Mouse (Mus musculus): ENCODE measurements around the gene Cnih1.
"Not testable (repeated sequence)": the region's sequence is repeated elsewhere in the genome, so short reads cannot be mapped to it uniquely, and the experiment has no call there.

Gene Cnih1

DNA sequence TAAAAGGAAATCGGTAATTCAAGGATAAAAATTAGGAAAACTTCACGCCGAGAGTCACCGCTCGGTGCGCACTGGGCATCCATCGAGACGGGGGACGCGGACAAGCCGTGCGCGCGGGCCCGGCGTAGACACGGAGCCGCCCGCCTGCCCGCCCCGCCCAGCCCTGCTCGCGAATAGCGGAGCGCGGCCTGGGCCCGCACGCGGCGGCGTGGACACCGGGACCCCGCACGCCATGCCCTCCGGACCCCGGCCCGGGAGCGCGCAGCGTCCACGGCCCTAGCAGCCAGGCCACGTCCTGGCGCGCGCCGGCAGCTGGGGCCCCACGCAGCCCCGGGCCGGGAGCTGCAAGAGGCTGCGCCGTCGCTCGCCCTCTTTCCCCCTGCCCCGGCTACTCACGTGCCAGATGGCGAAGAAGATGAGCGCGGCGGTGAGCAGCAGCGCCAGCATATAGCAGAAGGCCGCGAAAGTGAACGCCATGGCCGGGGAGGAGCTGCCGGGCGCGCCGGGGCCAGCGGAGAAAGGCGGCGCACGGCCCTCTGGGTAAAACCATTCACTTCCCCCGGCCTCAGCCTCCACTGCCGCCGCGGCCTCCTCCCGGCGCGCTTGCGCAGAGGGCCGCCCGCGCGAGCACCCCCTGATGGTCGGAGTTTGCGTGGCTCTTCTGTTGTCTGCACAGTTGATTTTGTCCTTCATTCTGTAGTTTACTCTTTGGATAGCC is at the start of gene Cnih1:
TSS of gene Cnih1 (minus strand) at position 625 of the 718 bp plus-strand sequence.
- DNase-seq = peak; percentile 94

DNA sequence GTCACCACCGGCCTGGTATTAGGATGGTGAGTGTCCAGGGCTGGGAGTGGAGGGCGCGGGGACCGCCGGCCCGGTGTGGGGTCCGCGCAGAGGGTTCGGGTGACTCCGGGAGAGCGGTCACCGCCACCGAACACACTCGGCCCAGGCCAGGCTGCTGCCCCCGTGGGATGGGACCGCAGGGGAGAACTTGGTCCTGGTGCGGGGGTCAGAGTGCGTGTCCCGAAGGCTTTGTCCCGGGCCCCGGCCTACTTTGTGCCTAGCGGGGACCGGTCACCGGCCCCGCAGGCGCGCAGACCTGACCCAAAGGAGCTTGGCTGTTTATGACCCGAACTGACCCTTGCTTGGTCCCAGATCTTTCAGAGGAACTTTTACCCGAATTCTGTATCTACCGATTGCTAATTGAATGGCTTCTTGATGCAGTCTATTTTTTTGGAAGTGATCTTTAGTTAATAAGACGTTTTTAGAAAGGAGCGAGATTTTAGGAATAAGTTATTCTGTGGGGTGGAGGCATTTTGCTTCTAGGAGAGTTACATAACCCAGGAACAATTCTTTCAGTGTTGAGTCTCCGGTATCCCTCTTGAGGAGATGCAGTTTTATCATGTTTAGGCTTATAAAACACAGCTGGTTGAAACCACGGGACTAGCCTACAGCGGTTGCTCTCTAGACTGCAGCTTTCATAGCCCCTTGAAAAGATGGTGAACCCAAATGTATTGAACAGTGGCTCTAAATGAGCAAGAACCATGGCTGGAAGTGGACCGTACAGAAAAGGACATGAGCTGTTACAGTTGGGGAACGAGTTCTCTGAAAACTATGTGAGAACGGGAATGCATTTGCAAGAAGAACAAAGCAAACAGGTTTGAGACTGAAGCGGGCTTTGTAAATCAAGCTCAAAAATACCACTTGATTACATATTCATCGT is 44.4 kb upstream of the Cnih1 start:
- peak; percentile 4 for DNase-seq

DNA sequence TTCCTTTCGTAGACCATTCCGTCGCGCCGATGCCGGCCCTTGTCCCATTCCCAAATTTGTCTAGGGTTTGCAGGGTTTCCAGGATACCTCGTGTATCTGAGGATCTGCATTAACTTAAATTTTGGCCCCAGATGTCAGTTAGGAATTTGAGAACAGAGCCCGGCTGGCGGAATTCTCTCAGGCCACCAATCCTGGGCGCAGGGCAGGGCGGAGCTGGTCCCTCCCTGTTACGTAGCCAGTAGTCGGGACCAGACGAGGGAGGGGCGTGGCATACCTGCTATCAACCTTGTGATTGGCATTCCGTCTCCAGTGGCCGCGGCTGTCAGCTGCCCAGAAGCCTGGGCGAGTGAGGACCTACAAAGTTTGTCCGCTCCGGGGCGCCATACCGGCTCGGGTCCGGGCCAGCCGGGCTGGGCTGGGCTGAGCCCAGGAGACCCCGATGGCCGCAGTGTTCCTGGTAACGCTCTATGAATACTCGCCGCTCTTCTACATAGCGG is 43.7 kb upstream of the Cnih1 start, which contains the start of gene Cgrrf1:
TSS of gene Cgrrf1 (plus strand) at position 289 of the 497 bp plus-strand sequence.
- DNase-seq = peak; percentile 99

DNA sequence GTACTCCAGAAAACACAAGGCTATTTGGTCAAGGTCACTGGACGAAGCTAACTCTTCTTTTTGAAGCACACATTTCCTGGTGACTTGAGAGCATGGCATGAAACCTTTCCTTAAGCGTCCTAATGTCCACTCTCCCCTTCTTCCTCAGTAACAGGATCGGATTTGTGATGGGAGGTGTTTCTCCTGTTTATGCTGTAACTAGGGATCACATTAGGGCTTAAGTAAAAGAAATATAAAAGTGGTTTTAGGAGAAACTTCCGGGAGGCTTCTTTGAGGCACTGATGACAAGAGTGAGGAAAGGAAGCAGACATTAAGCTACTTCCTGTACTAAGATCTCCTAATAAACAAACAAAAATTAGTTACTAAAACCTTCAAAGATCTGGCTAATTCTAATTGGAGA is 43.1 kb upstream of the Cnih1 start:
- DNase-seq = no peak

DNA sequence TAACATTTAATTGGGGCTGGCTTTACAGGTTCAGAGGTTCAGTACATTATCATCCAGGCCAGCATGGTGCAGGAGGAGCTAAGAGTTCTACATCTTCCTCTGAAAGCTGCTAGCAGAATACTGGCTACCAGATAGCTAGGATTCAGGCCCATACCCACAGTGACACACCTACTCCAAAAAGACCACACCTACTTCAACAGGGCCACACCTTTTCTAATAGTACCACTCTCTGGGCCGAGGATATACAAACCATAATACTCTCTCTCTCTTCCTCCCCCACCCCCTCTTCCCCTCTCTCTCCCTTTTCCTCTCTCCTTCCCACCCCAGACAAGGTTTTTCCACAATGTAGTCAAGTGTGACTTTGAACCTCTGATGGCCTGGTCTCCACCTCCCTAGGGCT is 39.2 kb upstream of the Cnih1 start:
- no peak for DNase-seq

DNA sequence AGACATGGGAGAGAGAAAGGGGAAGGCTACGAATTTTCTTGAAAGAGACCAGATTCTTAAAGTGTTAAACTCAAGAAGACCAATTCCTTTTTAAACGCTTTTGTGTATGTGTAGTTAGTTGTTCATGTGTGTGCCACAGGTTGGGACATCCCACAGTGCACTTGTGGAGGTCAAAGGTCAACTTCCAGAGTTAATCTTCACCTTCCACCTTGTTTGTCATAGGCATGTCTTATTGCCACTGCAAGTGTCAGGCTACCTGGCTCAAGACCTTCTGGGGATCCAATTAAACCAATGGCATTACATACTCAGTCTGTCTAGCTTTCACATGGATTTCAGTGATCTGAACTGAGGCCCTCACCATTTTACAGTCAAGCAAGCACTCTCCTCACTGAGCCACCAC is 35.8 kb upstream of the Cnih1 start:
- DNase-seq = no peak

DNA sequence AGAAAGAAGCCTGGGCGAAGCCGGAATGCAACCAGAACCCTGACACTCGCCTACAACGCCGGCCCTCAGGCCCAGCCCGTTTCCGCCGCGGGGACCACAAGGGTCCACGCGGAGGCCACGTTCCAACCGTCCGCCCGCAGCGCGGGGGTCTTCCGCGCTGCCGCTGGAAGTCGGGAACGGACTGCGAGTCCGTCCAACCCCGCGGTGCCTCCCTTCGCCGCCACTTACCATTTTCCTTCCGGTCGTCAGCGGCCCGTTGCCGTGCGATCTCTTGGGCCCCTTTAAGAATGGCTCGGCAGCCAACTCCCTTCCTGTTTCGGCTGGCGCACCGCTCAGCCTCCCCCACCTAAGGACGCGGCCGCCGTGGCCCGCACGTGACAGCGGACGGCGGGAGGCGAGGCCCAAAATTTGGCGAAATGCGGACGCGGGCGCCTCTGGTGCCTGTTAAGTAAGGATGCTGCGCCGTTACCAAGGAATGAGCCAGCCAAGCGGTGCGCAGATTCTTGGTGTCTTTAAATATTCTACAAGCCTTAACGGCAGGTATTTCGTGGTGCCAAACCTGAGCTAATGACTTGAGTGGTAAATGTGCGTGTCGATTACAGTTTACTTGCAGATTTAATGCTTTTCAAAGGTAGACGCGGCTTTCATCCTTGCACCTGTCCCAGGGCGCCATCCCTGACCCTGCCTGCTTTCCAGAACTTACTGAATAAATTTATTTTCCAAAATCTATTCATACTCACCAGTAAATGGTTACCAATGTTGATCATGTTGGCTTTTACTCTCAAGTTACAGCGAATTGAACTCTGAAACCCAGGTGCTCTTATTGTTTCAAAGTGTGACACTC is 33.9 kb upstream of the Cnih1 start, which contains the start of gene Gmfb:
TSS of gene Gmfb (minus strand) at position 370 of the 844 bp plus-strand sequence.
- DNase-seq = peak; percentile 97

DNA sequence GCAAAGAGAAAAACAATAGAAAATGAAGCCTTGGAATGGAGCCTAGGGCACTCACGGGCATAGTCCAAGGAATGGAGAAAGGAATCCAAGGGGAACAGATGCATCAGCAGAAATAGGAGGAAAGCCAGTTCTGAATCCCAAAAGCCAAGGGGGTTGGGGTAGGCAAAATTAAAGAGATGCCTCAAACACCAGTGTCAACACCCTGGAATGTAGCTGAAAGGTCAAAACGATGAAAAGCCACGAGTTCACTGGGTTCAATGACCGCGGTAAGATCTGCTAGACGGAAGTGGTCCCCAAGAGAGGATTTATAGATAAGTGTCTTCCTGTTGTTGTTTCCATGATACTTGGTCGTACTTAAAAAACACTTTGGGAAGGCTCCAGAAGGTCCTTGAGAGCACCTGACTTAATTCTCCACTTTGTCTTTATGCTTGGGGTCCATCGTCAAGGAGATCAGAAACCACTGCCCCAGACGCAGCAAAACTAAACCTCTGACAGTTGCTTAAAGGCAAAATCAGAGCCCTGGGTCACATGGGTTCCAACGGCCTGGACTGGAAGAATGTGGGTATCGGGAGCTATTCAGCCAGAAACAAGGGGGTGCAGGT is 33.2 kb upstream of the Cnih1 start:
- peak; percentile 29 for DNase-seq

DNA sequence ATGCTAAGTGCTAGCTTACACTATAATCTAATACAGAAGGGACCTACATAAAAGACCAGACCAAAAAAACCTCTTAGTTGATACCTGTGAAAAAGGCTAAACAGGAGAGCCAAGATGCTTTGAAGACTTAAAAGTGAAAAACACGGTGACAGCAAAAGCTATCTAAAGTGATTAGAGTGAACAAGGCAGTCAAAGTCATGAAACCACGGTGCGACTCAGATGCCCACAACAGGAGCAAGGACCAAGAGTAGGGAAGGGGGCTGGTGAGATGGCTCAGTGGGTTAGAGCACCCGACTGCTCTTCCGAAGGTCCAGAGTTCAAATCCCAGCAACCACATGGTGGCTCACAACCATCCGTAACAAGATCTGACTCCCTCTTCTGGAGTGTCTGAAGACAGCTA is 31.8 kb upstream of the Cnih1 start:
- DNase-seq = not testable (repeated sequence)

DNA sequence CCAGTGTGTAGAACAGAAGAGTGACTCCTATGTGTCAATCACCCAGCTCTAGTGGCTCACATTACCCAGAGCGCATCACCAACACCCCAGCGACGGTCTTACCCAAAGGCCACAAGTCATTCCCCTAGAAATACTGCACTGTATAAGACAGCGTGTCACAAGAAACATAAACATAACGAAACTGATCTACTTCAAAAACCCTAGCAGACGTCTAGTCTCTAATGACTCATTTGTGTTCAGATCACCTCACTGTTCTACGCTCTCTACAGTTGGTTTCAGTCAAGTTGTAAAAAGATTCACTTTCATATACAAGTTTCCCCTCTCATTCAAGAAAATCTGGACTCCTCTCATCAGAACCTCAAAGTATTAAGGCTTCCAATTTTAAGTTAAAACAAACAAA is 30.5 kb upstream of the Cnih1 start:
- DNase-seq = no peak

DNA sequence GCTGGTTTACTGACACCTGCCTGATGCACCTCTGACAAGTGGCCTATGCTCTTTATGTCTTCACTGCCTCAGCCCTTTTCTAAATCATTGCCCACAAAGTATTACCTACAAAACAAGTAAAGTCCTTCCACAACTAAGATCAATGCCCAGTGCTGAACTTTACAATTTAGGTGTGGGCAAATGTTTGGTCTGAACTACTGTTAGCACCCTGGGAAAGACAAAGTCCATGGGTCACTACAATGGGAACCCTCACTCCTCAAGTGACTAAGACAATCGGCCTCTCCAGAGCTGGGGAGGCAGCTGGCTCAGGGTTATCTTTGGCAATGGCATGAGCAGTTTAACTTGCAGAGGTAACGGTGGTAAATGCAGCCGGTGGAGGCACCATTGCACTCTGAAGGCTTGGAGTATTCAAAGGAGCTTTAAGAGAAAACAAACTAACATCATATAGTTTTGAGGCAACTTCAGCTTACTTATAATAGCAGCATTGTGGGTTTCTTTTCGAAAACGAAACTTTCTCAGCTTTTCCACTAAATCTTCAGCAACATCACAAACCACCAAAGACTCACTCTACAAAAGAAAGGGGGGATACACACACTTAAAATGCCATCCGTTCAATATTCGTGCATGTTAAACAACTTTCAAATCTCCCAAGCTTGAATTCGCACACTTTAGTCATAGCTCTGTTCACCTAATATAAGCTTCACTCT is 28.9 kb upstream of the Cnih1 start:
- no peak for DNase-seq

DNA sequence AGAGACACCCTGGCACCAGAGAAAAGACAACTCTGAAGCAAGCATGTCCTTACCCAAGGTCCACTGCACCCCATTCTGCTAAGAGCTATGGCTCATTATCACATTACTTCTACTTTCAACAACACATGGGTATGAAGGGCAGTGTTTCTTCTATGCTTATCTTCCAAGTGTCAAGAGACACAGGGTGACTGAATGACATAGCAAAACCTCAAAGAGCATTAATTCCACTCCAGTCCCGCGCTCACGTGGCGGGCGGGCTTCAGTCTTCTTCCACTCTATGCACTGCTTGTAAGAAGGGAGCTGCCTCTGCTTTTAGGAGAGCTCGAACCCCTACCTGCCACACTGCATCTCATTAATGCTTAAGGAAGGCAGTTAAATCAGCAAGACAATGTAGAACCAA is 27.4 kb upstream of the Cnih1 start:
- DNase-seq = no peak

DNA sequence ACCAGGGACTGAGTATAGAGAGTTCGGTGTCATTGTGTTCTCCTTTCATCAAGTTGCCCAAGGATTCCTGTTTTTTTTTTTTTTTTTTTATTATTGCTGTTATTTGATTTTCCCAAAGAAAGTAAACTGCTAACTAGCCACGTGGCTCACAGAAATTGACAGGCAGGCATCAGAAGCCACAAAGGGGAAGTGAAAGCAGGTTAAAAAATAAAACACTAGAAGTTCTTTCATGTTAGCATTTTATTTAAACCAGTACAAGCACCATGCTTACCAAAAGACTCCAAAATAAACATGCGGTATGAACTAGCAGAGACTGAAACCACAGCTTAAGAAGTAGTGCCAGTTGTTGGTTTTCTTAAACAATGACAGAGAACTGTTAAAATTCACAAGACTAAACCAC is 19.7 kb upstream of the Cnih1 start:
- no peak for DNase-seq

DNA sequence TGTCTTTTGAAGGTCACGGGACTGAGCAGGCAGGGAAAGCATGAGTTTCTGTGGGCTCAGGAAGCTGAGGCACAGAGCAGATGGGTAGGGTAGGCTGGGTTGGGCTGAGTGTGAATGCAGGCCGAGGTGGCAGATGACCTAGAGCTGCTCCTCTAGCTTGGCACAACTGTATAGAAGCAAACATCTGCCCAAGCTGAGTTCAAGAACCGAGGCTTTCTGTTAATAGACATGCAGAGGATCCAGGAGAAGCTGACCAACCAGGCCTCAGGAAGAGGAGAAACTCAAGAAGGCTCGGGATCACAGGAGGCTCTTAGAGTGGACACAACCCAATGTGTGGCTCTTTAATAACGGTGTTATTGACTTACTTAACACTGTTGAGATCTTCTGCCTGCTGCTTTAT is 18.0 kb upstream of the Cnih1 start:
- DNase-seq = no peak

DNA sequence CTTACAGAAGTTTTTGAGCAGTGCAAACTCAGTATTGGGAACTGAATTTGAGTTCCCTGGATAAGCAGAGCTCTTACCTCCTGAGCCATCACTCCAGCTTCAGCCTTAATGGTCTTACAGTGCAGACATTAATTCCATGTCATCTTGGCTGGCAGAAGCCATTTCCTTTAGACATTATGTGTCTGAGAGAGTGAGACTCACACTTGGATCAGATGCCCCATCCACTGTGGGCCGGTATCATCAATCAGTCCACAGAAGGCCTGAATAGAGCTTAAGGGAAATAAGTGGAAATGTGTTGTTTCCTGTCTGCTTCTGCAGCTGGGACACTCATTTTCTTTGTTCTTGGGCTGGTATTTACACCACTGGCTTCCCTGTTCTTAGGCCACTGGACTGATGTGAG is 15.6 kb upstream of the Cnih1 start:
- peak; percentile 30 for DNase-seq

DNA sequence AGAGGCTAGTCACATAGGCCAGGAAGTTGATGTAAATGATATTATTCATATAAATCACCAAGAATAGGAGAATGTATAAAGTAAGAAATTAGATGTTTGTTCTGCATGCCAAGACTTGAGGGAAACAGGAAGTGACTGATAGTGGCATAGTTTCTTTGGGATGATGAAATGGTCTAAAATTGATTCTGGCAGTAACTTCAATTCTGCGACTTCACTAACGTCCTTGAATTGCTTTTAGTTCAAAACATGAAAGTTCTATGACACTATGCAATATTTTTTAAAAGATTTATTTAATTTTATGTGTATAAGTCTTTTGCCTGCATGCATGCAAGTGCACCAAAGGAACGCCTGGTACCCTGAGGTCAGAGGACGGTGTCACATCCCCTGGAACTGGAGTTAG is 15.0 kb upstream of the Cnih1 start:
- no peak for DNase-seq

DNA sequence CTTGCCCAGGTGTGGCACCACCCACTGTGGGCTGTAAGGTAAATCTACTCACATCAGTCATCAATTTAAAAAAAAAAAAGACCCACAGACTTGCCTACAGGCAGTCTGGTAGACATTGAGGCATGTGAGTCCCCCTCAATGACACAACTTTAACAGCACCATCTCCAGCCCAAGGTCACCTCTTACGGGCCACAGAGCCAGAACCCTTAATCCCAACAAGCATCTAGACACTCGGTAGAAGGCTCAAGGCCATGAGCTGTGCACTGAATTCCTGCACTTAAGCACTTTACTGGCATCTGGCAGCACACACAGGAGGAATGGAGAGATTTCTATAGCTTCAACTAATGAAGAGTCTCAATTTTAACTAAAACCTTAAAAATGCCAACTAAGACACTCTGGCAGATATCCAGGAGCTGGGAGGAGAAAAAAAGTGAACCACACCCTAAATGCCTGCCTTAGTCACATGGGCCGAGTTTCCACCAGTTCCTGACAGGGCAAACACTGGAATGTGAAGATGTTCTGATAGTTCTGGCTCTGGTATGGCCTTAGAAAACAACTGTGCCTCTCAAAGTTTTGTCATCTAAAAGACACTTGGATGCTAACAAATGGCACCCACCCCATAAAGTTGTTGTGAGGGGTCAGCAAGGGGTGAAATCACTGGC is 12.6 kb upstream of the Cnih1 start:
- DNase-seq = no peak

DNA sequence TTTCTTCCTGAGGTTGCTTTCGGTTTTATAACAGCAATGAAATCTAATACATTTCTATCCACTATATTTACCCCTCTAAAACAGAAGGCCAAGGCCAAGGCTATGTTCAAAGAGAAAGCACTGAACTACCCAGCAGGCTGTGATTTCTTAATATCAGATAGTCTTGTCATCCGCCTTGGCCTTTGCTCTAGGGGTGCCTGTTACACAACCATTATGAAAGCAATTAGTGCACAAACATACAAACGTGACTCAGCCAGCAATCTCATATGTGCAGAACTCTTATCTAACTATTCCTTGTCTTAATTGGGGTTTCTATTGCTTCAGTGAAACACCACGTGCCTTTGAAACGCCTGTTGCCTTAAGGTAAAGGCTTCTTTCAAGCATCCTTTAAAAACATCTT is 5.9 kb upstream of the Cnih1 start:
- DNase-seq = no peak

DNA sequence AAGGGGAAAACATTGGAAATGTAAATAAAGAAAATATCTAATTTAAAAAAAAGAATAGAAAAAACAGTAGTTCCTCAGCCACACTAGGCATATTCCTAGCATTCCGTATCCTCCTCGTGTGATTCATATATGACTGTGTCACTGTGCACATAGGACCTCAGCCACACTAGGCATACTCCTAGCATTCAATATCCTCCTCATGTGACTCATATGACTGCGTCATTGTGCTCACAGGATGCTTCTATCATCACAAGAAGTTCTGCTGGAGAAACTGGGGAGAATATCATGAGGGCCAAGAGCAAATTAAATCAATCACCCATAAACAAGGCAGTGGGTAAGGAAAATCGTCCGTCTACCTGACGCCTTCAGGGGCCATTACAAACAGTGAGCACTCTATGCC is 2.5 kb upstream of the Cnih1 start:
- no peak for DNase-seq

DNA sequence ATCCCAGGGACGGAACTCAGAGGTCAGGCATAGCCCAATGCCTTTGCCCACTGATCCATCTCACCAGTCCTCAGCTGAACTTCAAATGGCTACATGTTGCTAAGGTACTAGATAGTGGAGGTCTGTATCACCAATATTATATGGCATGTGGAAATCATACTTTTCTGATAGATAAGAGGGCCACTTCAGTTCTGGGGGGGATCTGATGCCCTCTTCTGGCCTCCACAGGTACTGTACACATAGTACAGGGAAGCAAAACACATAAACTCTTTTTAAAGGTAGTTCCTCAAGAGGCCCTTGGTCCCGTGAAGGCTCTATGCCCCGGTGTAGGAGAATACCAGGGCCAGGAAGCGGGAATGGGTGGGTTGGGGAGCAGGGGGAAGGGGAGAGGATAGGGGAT is 2.1 kb upstream of the Cnih1 start:
- peak; percentile 25 for DNase-seq

DNA sequence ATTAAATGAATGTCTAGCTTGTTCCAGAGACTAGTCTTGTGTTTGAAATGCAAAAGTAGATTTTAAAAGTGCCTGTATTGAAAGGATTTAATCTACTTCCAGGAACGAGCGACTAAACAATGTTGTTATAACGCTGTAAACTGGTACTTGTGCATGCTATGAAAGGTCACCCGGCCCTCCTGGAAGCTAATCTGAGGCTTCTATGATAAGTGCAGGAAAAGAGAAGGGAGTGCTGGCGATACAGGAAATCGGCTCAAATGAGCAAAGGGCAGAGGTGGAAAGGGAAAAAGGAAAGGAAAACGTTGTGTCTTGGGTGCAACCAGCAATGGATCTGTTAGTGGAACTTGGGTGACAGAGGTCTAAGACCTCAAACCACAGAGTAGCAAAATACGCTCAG is 292 bp upstream of the Cnih1 start:
- DNase-seq = no peak

Measured in lung, postnatal 10 days (tissue).